Mouse (Mus musculus) midbrain, embryonic 15.5 days (tissue): Measurements from ENCODE around the gene Yjefn3. TPM values are rescaled to one million over a fixed set of nuclear protein-coding genes. Genes with fewer than 3 reads are reported as not detected.
"Not testable (repeated sequence)": the region's sequence is repeated elsewhere in the genome, so short reads cannot be mapped to it uniquely, and the experiment has no call there.

Experiments used
- ATAC-seq: fragments of 200-750 bp; cut with Nextera tagmentation; replicated peaks from 2 replicates; pipeline ENCODE4 v1.8.0; 2017; ENCODE audit warnings: moderate TSS enrichment
- H3K27ac ChIP-seq: fragments of 300-500 bp; sonication (generic); 2 replicates; pipeline ENCODE4 v1.5.1; 2015; ENCODE audit warnings: mild to moderate bottlenecking, inconsistent platforms
- H3K27me3 ChIP-seq: fragments of 300-500 bp; sonication (generic); replicated peaks from 2 replicates; pipeline ENCODE4 v1.6.1; 2015; ENCODE audit warnings: inconsistent platforms
- H3K36me3 ChIP-seq: fragments of 300-500 bp; sonication (generic); replicated peaks from 2 replicates; pipeline ENCODE4 v1.6.1; 2015; ENCODE audit warnings: inconsistent platforms
- H3K4me1 ChIP-seq: fragments of 300-500 bp; sonication (generic); 2 replicates; pipeline ENCODE4 v1.6.1; 2015; ENCODE audit warnings: inconsistent platforms
- H3K4me2 ChIP-seq: fragments of 300-500 bp; sonication (generic); 2 replicates; pipeline ENCODE4 v1.6.1; 2015; ENCODE audit warnings: inconsistent platforms, mild to moderate bottlenecking, moderate library complexity
- H3K4me3 ChIP-seq: fragments of 300-500 bp; sonication (generic); 2 replicates; pipeline ENCODE4 v1.5.1; 2015; ENCODE audit warnings: mild to moderate bottlenecking, inconsistent platforms
- H3K9ac ChIP-seq: fragments of 300-500 bp; sonication (generic); 2 replicates; pipeline ENCODE4 v1.6.1; 2015; ENCODE audit warnings: mild to moderate bottlenecking, inconsistent platforms
- H3K9me3 ChIP-seq: fragments of 300-500 bp; sonication (generic); 2 replicates; pipeline ENCODE4 v1.6.1; 2016; ENCODE audit warnings: inconsistent platforms
- WGBS: fragments of 180-500 bp; shearing (Covaris S2); methylation state at CpG from one replicate; pipeline ENCODE4 v1.1.7; 2015; ENCODE audit warnings: mixed read lengths; 5-methylcytosine and 5-hydroxymethylcytosine counted together
- polyA plus RNA-seq: library from polyadenylated mRNA; unstranded; fragments of >200 nt; fragmentation: Nextera tagmentation; extraction: Ambion mirVana; gene quantifications from 2 replicates; pipeline ENCODE4 v1.2.1, GENCODE M21; 2015

Yjefn3 gene
- polyA plus RNA-seq = 9.6 and 12.2 TPM in 2 replicates

DNA sequence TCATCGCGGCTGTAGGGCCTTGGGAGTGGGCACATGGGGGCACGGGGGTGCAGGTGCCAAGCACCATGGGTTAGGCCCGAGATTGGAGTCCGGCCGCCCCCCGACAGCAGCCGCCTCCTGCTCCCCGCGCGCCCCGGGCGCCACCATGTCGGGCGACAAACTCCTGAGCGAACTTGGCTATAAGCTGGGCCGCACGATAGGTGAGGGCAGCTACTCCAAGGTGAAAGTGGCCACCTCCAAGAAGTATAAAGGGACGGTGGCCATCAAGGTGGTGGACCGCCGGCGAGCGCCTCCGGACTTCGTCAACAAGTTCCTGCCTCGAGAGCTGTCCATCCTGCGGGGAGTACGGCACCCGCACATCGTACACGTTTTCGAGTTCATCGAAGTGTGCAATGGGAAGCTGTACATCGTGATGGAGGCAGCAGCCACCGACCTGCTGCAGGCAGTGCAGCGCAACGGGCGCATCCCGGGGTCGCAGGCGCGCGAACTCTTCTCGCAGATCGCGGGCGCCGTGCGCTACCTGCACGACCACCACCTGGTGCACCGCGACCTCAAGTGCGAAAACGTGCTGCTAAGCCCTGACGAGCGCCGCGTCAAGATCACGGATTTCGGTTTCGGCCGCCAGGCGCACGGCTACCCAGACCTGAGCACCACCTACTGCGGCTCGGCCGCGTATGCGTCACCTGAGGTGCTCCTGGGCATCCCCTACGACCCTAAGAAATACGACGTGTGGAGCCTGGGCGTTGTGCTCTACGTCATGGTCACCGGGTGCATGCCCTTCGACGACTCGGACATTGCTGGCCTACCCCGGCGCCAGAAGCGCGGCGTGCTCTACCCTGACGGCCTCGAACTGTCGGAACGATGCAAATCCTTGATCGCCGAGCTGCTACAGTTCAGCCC lies at the start of gene Yjefn3, which contains the start of the genes Tssk6 and Ndufa13:
Gene Yjefn3 (minus strand): TSS at position 550 of the 900 bp plus-strand sequence.
Gene Tssk6 (plus strand): TSS at position 22 of the 900 bp plus-strand sequence.
Gene Ndufa13 (minus strand): TSS at position 396 of the 900 bp plus-strand sequence.
- no peaks in the 10 kb centered on the region for H3K9me3 ChIP-seq
- WGBS = 5% methylated on average over 89 of the region's 89 CpGs
- ATAC-seq = peak; percentile 57
- H3K27me3 ChIP-seq = no peaks in the 10 kb centered on the region
- peak within 1 kb of the TSS; percentile 73 for H3K9ac ChIP-seq
- H3K4me3 ChIP-seq = peak within 1 kb of the TSS; percentile 86
- no peaks in the 10 kb centered on the region for H3K36me3 ChIP-seq
- H3K4me2 ChIP-seq = peak within 1 kb of the TSS; percentile 99
- H3K4me1 ChIP-seq = peaks cover 46% of the 10 kb centered on the region
- H3K27ac ChIP-seq = peak within 1 kb of the TSS; percentile 89

DNA sequence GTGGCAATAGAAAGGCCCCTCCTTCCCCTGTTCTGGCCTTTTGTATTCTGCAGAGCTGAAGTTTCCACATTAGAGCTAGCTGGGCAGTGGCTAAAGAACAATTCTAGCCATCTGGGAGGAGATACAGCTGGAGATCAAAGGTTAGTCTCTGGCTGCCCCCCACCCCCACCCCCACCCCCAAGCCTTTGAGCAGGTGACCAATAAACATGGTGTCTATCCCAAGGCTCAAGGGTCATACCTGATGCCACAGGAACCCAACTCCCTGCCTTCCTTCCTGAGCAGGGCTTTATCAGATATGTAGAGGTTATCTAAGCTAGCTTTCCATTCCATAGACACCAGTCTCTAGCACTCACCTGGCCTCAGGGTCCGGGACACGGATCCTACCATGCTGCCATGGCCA lies 47.8 kb upstream of the Yjefn3 start:
- Histone ChIP-seq H3K4me1 (no peaks in the 10 kb centered on the region), H3K9ac (no peak overlapping the region), H3K9me3 (no peaks in the 10 kb centered on the region), H3K36me3 (no peaks in the 10 kb centered on the region), H3K27ac (no peak overlapping the region), H3K4me3 (no peak overlapping the region), H3K4me2 (no peak overlapping the region), H3K27me3 (no peaks in the 10 kb centered on the region)
- 98% methylated on average over 2 of the region's 2 CpGs for WGBS
- no peak for ATAC-seq

DNA sequence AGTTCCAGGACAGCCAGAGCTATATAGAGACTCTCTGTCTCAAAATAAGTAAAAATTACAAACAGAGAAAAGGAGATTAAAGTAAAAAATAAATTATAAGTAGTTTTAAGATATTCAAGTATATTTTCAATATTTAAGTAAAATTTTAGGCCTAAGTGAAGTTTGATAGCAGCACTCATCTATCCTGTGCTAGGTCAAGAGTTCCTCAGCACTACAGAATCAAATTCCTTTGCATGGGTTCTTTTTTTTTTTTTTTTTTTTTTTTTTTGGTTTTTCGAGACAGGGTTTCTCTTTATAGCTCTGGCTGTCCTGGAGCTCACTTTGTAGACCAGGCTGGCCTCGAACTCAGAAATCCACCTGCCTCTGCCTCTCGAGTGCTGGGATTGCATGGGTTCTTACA lies 40.0 kb upstream of the Yjefn3 start:
- 88% methylated on average over 2 of the region's 3 CpGs for whole genome bisulfite sequencing
- ATAC-seq, H3K4me2 ChIP-seq, H3K27ac ChIP-seq, H3K9ac ChIP-seq, H3K27me3 ChIP-seq, H3K36me3 ChIP-seq, H3K4me3 ChIP-seq, H3K4me1 ChIP-seq, H3K9me3 ChIP-seq: not testable (repeated sequence)

DNA sequence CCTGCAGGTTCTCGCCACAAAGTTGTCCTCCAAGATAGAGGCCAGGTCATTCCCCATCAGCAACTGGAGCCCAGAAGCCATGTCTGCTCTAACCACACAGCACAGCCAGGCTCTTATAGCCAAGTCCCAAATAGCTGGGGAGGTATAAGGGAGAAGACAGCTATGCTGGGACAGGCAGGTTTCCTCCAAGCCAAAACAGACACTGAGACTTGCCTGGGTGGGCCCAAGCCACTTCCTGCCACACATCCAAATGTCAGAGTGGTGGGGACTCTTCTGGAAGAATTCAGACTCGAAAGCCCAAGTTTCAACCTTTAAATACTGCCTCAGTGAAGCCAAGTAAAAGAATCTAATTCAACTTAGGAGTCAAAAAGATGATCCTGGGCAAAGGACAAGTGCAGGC lies 37.9 kb upstream of the Yjefn3 start:
- no peaks in the 10 kb centered on the region for H3K36me3 ChIP-seq
- 89% methylated on average over 2 of the region's 2 CpGs for WGBS
- H3K4me3 ChIP-seq = no peak overlapping the region
- H3K4me1 ChIP-seq = no peaks in the 10 kb centered on the region
- no peak overlapping the region for H3K4me2 ChIP-seq
- ATAC-seq = no peak
- no peaks in the 10 kb centered on the region for H3K9me3 ChIP-seq
- no peak overlapping the region for H3K27ac ChIP-seq
- no peaks in the 10 kb centered on the region for H3K27me3 ChIP-seq
- no peak overlapping the region for H3K9ac ChIP-seq

DNA sequence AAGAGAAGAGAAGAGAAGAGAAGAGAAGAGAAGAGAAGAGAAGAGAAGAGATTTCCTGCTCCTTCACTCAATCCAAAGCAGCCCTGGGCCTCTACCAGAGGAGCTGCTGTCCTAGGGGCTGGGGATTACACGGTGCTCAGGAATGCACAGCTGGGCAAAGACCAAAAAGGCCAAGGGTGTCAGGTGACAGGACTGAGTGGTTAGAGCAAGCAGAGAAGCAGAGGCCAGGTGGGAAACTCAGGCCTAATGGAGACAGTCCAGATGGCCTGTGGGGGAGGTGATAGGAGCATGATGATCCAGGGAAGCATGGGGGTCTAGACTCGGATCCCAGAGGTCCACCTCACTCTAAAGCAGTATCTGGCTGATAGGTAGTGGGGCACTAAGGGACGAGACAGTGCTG lies 37.1 kb upstream of the Yjefn3 start:
- Histone ChIP-seq H3K9ac (no peak overlapping the region), H3K27me3 (no peaks in the 10 kb centered on the region), H3K4me1 (no peaks in the 10 kb centered on the region), H3K9me3 (no peaks in the 10 kb centered on the region), H3K27ac (no peak overlapping the region), H3K36me3 (no peaks in the 10 kb centered on the region), H3K4me3 (no peak overlapping the region), H3K4me2 (no peak overlapping the region)
- no peak for ATAC-seq
- 50% methylated on average over 3 of the region's 3 CpGs for WGBS

DNA sequence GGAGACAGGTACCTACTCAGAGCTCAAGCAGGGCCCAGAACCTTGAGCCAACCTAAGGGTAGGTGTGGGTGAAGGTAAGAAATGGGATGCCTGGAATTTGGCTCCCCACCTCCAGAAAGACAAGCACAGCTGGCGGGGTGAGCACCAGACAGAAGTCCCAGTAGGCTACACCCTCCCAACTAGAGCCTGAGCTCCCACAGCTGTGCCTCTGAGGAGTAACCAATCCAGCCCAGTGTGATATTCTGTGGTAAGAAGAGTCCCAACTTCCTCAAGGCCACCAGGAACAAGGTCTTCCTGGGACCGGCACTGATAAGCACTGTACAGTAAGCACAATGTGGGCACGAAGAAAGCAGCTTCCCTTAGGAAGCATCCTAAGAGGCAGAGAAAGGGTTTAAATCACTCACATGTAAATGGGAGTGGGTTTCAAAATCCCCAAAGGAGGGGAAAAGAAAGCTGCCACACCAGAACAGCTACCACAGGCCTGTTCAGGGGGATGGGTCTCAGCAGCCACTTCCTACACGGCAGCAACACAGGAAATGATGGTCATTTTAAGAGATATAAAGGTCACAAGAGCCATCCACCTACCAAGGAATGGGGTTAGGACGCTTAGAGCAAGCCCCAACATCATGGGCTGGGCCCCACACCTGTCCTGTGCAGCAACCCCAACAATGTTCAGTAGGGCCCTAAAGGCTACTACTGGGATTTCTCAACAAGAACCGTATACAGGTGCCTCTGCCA lies 35.9 kb upstream of the Yjefn3 start:
- no peaks in the 10 kb centered on the region for H3K36me3 ChIP-seq
- H3K4me2 ChIP-seq = no peak overlapping the region
- no peaks in the 10 kb centered on the region for H3K9me3 ChIP-seq
- H3K4me1 ChIP-seq = no peaks in the 10 kb centered on the region
- H3K9ac ChIP-seq = no peak overlapping the region
- H3K27ac ChIP-seq = no peak overlapping the region
- no peak for ATAC-seq
- no peak overlapping the region for H3K4me3 ChIP-seq
- 90% methylated on average over 6 of the region's 6 CpGs for WGBS
- no peaks in the 10 kb centered on the region for H3K27me3 ChIP-seq

DNA sequence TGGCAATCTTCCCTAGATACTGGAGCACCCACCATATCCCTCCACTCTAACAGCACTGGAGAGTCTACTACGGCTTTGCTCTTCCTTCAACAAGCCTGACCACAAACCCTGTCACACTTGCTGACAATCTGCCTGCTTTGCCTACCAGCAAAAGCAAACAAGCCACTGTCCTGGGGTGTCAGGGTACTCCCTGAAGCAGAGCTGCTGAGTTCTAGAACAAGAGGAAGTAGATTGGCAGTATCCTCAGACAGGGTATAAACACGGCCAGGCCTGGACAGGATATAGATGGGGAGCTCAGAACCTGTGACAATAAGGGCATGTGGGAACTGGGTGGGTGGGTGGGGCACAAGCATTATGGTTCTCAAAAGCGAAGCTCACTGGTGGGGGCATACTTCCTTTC lies 35.0 kb upstream of the Yjefn3 start:
- 97% methylated on average over 3 of the region's 3 CpGs for WGBS
- no peak for ATAC-seq
- H3K9ac ChIP-seq = no peak overlapping the region
- H3K27ac ChIP-seq = no peak overlapping the region
- no peaks in the 10 kb centered on the region for H3K27me3 ChIP-seq
- no peak overlapping the region for H3K4me2 ChIP-seq
- H3K4me1 ChIP-seq = no peaks in the 10 kb centered on the region
- no peak overlapping the region for H3K4me3 ChIP-seq
- H3K9me3 ChIP-seq = no peaks in the 10 kb centered on the region
- H3K36me3 ChIP-seq = no peaks in the 10 kb centered on the region

DNA sequence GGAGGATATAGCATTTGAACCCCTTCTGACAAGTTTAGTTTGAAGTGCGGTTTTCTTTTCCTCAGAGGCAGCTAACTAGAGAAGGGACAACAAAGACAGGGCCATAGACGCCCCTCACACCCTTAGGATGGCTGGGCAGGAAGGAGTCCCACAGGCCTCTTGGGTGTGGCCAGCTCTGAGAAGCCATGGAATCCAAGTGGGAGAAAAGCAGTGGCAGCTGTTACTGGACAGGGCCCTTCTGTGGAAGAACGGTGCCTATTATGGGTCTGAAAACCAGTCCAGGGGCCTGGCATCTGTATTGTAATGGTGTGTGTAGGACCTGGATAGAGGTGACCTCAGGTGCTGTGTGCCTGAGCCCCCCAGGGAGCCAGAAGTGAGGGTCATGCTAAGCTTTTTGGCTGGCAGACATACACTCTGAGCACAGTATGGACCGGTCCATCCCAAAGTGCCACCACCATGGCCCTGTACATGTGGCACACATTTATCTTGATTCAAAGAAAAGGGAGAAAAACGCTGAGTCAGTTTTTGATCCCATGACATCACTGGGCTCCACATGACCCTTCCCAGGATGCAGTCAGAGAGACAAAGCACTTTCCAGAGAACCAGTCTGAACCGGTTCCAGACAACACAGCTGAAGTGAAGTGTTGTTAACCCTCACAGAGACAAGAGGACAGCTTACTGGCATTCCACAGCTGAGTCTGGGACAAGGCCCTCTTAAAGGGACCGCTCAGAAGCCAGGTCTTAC lies 33.7 kb upstream of the Yjefn3 start:
- Histone ChIP-seq H3K27ac (no peak overlapping the region), H3K4me2 (no peak overlapping the region), H3K36me3 (no peaks in the 10 kb centered on the region), H3K4me1 (no peaks in the 10 kb centered on the region), H3K4me3 (no peak overlapping the region), H3K9ac (no peak overlapping the region), H3K27me3 (no peaks in the 10 kb centered on the region), H3K9me3 (no peaks in the 10 kb centered on the region)
- peak; percentile 72 for ATAC-seq
- 69% methylated on average over 7 of the region's 7 CpGs for WGBS

DNA sequence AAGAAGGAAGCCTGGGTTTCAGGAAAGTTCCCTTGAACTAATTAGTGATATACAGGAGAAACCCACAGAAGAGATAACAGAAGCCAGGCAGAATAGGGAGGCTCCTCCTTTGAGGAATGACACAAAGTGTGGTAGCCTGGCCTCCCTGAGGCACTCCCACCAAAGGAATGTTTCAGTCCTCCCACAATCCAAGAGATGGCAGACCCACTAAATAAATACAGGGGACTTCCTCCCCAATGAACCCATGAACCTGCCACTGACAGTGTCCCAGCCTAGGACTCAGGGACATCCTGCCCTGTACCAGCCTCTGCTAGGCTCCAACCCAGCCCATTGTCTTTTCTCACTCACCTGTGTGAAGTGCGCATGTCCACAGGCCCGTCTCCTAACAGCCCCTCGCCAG lies 32.9 kb upstream of the Yjefn3 start:
- Histone ChIP-seq H3K9me3 (no peaks in the 10 kb centered on the region), H3K4me3 (no peak overlapping the region), H3K4me2 (no peak overlapping the region), H3K27ac (no peak overlapping the region), H3K36me3 (no peaks in the 10 kb centered on the region), H3K9ac (no peak overlapping the region), H3K4me1 (no peaks in the 10 kb centered on the region), H3K27me3 (no peaks in the 10 kb centered on the region)
- ATAC-seq = no peak
- 90% methylated on average over 3 of the region's 3 CpGs for WGBS

DNA sequence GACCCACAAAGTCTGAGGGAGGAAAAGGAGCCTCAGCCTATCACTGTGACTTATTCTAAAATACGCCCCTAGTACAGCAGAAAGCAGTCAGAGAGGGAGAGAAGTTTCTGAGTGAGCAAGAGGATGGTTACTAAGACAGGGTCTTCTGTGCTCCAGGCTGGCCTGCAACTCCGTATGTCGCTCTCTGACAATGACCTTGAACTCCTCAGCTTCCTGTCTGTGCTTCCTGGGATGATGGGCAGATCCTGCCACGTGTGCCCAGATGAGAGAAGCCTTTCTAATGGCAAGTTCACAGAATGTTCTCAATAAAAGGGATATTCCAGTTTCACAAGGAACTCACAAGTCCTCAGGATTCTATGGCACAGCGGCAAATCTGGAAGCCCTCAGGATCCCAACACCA lies 32.1 kb upstream of the Yjefn3 start:
- H3K4me3 ChIP-seq = no peak overlapping the region
- no peak overlapping the region for H3K4me2 ChIP-seq
- no peaks in the 10 kb centered on the region for H3K9me3 ChIP-seq
- H3K27me3 ChIP-seq = no peaks in the 10 kb centered on the region
- ATAC-seq = no peak
- no peak overlapping the region for H3K27ac ChIP-seq
- no peak overlapping the region for H3K9ac ChIP-seq
- H3K4me1 ChIP-seq = no peaks in the 10 kb centered on the region
- H3K36me3 ChIP-seq = no peaks in the 10 kb centered on the region
- 90% methylated on average over 5 of the region's 5 CpGs for WGBS

DNA sequence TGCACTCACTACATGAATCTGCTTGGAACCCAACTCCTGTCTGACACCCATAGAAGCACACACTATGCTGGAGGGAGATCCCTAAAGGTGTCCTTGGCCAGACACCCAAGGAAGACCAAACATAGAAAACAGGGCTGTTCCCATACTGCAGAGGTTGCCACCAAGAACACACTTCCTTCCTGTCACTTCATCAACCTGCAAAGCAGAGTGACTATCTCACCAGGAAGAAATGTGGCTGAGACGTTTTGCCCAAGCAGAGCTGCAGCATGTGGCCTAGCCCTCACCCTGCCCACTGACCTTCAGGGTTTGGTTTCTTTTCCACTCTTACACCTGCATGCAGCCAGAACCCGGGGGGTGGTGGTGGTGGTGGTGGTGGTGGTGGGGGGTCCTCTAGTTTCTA lies 31.3 kb upstream of the Yjefn3 start:
- 83% methylated on average over 2 of the region's 2 CpGs for WGBS

DNA sequence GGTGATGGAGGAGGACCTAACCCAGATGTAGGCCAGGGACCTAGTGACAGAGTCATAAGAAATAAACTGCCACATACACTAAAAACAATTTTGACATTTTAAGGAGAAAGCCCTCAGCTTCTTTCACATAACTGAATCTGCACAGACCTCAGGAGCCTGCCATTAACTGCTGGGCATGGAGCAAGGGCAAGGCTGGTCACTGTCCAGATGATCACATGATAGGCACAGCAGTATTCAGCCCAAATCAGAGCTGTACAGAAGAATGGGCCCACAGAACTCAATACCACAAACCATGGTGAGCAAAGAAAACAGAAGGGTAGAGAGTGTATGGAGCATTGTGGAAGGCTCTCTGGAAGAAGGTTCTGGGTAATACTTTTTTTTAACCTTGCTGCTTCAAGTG lies 24.4 kb upstream of the Yjefn3 start:
- no peak overlapping the region for H3K9ac ChIP-seq
- no peak overlapping the region for H3K27ac ChIP-seq
- H3K4me2 ChIP-seq = no peak overlapping the region
- no peaks in the 10 kb centered on the region for H3K27me3 ChIP-seq
- H3K9me3 ChIP-seq = no peaks in the 10 kb centered on the region
- H3K4me1 ChIP-seq = no peaks in the 10 kb centered on the region
- no peak for ATAC-seq
- no peaks in the 10 kb centered on the region for H3K36me3 ChIP-seq
- no peak overlapping the region for H3K4me3 ChIP-seq

More for the DNA sequence above, 31.3 kb upstream of the Yjefn3 start:
- Histone ChIP-seq H3K27ac (no peak overlapping the region), H3K4me3 (no peak overlapping the region), H3K9ac (no peak overlapping the region), H3K4me2 (no peak overlapping the region), H3K4me1 (no peaks in the 10 kb centered on the region), H3K36me3 (no peaks in the 10 kb centered on the region), H3K9me3 (no peaks in the 10 kb centered on the region), H3K27me3 (no peaks in the 10 kb centered on the region)
- ATAC-seq = no peak
